Mouse (Mus musculus) myocyte (in vitro differentiated cells): ENCODE results near the gene Ercc1. TPM values are rescaled to one million over a fixed set of nuclear protein-coding genes. Genes with fewer than 3 reads are reported as not detected.

Experiments used
- H3K27me3 ChIP-seq: one replicate; pipeline ENCODE4 v1.6.1; 2011; ENCODE audit not compliant: control insufficient read depth, insufficient read depth, insufficient read length
- H3K36me3 ChIP-seq: one replicate; pipeline ENCODE4 v1.6.1; 2011; ENCODE audit not compliant: control insufficient read depth, insufficient read depth
- H3K4me2 ChIP-seq: one replicate; pipeline ENCODE4 v1.6.1; 2011; ENCODE audit warnings: low read depth, control low read depth
- H3K4me3 ChIP-seq: one replicate; pipeline ENCODE4 v1.5.1; 2011; ENCODE audit warnings: mild to moderate bottlenecking, control low read depth, moderate library complexity
- H3K79me2 ChIP-seq: one replicate; pipeline ENCODE4 v1.6.1; 2011; ENCODE audit not compliant: control insufficient read depth, insufficient read depth
- H3ac ChIP-seq: one replicate; pipeline ENCODE4 v1.6.1; 2011; ENCODE audit not compliant: control insufficient read depth, insufficient read length
- CEBPB ChIP-seq: IDR thresholded peaks from 2 replicates; pipeline ENCODE4 v1.6.1; 2011; ENCODE audit warnings: mild to moderate bottlenecking, moderate library complexity; ENCODE audit not compliant: poor library complexity, insufficient read depth, severe bottlenecking
- E2F4 ChIP-seq: IDR thresholded peaks from one replicate; pipeline ENCODE4 v1.6.1; 2011; ENCODE audit warnings: mild to moderate bottlenecking, control low read depth, moderate library complexity; ENCODE audit not compliant: insufficient read depth
- MAX ChIP-seq: IDR thresholded peaks from one replicate; pipeline ENCODE4 v1.6.1; 2011; ENCODE audit warnings: low read depth, mild to moderate bottlenecking, control low read depth
- MYOD1 ChIP-seq, 3 experiments: IDR thresholded peaks; one replicate each; pipeline ENCODE4 v1.6.1; 2011; ENCODE audit warnings: control low read depth in 2 of 3, low read depth in 2 of 3, mild to moderate bottlenecking in 2 of 3, moderate library complexity in 1 of 3; ENCODE audit not compliant: insufficient read length in 2 of 3, control insufficient read depth in 1 of 3
- MYOG ChIP-seq, 3 experiments: IDR thresholded peaks; one replicate each; pipeline ENCODE4 v1.6.1; 2011; ENCODE audit warnings: control low read depth in 2 of 3, low read depth in 2 of 3, mild to moderate bottlenecking in 2 of 3; ENCODE audit not compliant: insufficient read length in 2 of 3, control insufficient read depth in 1 of 3, insufficient read depth in 1 of 3
- POLR2A ChIP-seq: IDR thresholded peaks from one replicate; pipeline ENCODE4 v1.6.1; 2011; ENCODE audit warnings: low read depth, mild to moderate bottlenecking, control low read depth, moderate library complexity; ENCODE audit not compliant: insufficient read length
- POLR2AphosphoS2 ChIP-seq: IDR thresholded peaks from one replicate; pipeline ENCODE4 v1.6.1; 2011; ENCODE audit warnings: low read depth, control low read depth; ENCODE audit not compliant: insufficient read length
- REST ChIP-seq: IDR thresholded peaks from one replicate; pipeline ENCODE4 v1.6.1; 2011; ENCODE audit warnings: mild to moderate bottlenecking, control low read depth, moderate library complexity; ENCODE audit not compliant: insufficient read depth, insufficient read length
- SRF ChIP-seq: IDR thresholded peaks from one replicate; pipeline ENCODE4 v1.6.1; 2011; ENCODE audit warnings: low read depth; ENCODE audit not compliant: control insufficient read depth, insufficient read length
- TCF12 ChIP-seq: IDR thresholded peaks from one replicate; pipeline ENCODE4 v1.6.1; 2011; ENCODE audit warnings: mild to moderate bottlenecking, control low read depth; ENCODE audit not compliant: poor library complexity, insufficient read depth, severe bottlenecking
- TCF3 ChIP-seq: IDR thresholded peaks from one replicate; pipeline ENCODE4 v1.6.1; 2011; ENCODE audit warnings: low read depth, control low read depth; ENCODE audit not compliant: insufficient read length
- USF1 ChIP-seq: IDR thresholded peaks from one replicate; pipeline ENCODE4 v1.6.1; 2011; ENCODE audit warnings: low read depth, mild to moderate bottlenecking, control low read depth, moderate library complexity
- polyA plus RNA-seq: library from polyadenylated mRNA; unstranded; fragments of >200 nt; fragmentation: generic; extraction: Trizol; gene quantifications from one replicate; pipeline ENCODE4 v1.2.1, GENCODE M21; 2012; ENCODE audit warnings: missing spikeins

Ercc1 gene
- polyA plus RNA-seq, 1 experiment: 83.1 TPM

DNA sequence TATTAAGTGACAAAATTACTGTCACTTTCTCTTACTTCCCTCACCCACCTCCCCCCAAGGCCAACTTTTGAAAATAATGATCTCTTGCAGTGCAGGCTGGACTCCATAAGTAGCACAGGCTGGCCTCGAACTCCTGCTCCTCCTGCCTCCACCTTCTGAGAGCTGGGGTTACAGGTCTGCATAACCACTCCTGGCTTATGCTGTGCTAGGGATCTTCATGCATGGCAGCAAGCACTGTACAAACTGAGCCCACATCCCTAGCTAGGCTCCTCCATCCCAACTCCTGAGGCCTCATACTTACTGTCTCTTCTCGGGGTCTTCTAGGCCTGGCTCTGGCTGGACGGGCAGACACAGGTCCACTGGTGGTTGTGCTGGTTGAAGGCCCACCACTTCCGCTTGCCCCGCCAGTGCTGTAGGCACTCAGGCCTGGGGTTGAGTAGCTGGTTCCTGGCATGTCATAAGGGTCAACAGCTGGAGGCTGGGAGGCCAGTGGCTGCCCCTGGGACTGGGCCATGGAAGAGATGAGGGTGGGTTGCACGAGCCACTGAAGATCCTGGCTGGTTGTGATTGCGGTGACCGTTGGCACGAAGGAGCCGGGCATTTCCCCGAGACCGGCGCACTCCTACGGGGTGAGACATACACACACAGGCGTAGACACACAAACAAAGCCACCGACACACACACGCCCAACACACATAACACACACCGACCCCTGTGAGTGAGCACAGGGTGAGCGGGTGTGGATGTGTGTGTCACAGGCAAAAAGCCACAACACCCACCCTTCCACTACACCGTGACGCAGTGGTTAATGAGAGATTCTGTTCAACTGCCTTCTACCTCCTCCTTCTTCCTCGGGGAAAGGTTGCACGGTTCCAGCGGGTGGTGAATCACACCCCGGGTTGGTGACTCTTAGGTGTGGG, 37.5 kb upstream of the Ercc1 start:
- Histone ChIP-seq H3ac (no peak overlapping the region), H3K36me3 (no peaks in the 10 kb centered on the region), H3K79me2 (no peaks in the 10 kb centered on the region), H3K4me2 (peak overlapping the region; percentile 5), H3K27me3 (no peaks in the 10 kb centered on the region), H3K4me3 (peak overlapping the region; percentile 65)
- TF ChIP-seq POLR2AphosphoS2 (no peak), USF1 (no peak), CEBPB (no peak), MAX (no peak), TCF3 (no peak), REST (no peak)

DNA sequence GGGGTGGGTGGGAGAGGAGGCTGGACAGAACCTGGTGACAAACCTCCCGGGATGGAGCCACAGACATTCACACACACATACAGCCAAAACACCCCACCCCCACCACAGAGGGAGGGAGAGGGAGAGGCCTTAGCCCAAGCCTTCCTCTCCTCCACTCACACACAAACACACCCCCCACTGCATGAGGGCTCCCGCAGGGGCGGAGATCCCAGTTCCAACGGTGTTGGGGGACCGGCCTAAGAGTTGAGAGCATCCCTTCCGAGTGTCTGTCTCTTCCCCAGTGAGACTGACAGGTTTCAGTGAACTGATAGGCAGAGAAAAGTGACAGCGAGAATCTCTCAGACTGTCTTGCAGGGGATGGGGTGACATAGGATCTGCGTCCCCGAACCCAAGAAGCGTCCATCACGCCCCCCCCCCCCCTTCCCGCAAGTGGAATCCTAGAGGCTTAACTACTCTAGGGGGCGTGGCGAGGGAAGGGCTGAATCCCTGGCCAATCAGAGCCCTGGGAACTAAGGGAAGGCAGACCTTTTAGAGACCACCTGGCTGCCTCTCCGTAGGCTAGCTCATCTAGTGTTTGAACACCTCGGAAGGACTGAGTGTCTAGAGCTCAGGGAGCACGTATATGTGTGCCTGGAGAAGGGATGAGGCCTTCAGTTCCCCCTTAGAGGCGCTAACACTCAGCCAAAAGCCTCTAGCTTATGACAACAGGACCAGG, 36.7 kb upstream of the Ercc1 start:
- Histone ChIP-seq H3K4me3 (peak overlapping the region; percentile 65), H3K79me2 (no peaks in the 10 kb centered on the region), H3K27me3 (no peaks in the 10 kb centered on the region), H3K36me3 (no peaks in the 10 kb centered on the region), H3ac (no peak overlapping the region), H3K4me2 (peak overlapping the region; percentile 100)
- TF ChIP-seq POLR2A (peak; percentile 2), REST (no peak)

DNA sequence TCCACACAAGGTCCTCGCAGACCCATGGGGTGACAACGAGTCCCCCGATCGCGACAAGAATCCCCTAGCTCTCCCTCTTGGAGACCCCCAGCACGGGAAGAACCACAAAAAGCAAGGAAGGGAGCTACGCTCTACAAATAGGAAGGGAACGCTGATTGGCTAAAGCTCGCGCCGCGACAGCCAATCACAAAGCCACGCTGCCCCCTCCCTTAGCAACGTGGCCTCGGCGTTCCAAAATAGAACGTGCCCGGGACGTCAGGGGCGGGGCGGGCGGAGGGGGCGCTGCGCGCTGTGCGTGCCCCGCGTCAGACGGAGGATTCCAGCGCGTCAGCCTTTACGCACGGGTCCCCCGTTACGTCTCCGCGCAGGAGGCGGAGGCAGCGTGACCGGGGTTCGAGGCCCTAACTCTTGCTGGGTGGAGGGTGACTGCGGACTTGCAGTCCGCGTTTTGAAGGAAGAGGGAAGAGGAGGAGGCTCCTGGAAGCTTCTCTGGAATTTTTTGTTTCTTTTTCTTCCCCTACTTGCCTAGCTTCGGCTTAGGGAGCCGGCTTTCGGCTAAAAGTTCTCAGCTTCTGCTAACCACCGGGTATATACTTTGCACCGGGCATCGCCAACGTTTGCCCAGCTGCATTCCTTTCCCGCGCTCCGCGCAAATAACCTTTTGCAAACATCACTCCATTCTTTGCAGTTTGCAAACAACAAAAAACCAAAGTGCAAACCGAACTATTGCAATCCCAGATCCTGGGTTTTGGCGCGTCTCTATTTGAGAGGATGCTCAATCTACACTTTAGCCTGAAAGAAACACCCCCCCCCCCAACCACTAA, 35.9 kb upstream of the Ercc1 start:
- Histone ChIP-seq H3K36me3 (no peaks in the 10 kb centered on the region), H3ac (peak overlapping the region; percentile 13), H3K4me2 (peak overlapping the region; percentile 100), H3K27me3 (no peaks in the 10 kb centered on the region), H3K79me2 (no peaks in the 10 kb centered on the region), H3K4me3 (peak overlapping the region; percentile 65)
- TF ChIP-seq TCF3: no peak
- no peak for TF ChIP-seq USF1
- TF ChIP-seq SRF: peak; percentile 47
- TF ChIP-seq REST: no peak
- TF ChIP-seq MYOD1 (IDR thresholded peaks at IDR 0.05; ENCODE audit: control insufficient read depth in 1 of 3, insufficient read length in 2 of 3, low read depth in 2 of 3): peak in 1 of 3 experiments; percentile 13
- peak in 1 of 3 experiments; percentile 14 for TF ChIP-seq MYOG (IDR thresholded peaks at IDR 0.05; ENCODE audit: control insufficient read depth in 1 of 3, insufficient read depth in 1 of 3, insufficient read length in 2 of 3, low read depth in 2 of 3)
- TF ChIP-seq CEBPB: no peak
- TF ChIP-seq MAX: no peak
- no peak for TF ChIP-seq E2F4
- peak; percentile 62 for TF ChIP-seq POLR2AphosphoS2
- peak; percentile 67 for TF ChIP-seq POLR2A

DNA sequence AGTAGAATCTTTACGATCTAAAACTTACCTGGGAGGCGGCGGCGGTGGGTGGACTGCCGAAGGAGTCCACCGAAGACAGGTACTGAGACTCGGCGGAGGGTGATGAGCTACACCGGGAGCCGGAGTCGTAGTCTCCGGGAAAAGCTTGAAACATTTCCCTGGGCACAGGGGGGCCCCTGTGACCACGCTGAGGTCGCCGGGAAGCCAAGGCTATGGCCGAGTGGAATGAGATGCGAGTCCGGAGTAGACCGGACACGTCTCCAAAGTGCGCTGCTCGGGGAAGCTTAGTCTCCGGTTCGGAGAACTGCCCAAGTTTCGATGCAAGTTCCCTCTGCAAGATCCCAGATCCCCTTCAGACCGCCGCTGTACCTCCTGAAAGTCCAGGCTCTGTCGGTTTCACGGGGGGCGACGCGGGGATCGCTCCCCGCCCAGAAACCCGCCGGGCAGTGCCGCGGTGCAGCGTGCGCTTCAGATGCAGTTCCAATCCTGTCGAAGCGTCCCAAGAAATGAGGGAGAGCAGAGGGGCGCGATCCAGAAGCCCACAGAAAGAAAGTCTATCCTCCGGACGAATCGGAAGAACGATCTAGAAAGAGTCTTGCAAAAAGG, 35.2 kb upstream of the Ercc1 start:
- peak overlapping the region; percentile 13 for H3ac ChIP-seq
- H3K4me2 ChIP-seq: peak overlapping the region; percentile 100
- H3K4me3 ChIP-seq: peak overlapping the region; percentile 65
- H3K79me2 ChIP-seq: no peaks in the 10 kb centered on the region
- H3K36me3 ChIP-seq: no peaks in the 10 kb centered on the region
- H3K27me3 ChIP-seq: no peaks in the 10 kb centered on the region
- TF ChIP-seq MYOD1 (IDR thresholded peaks at IDR 0.05; ENCODE audit: control insufficient read depth in 1 of 3, insufficient read length in 2 of 3, low read depth in 2 of 3) (no peak), MAX (no peak), SRF (no peak)

DNA sequence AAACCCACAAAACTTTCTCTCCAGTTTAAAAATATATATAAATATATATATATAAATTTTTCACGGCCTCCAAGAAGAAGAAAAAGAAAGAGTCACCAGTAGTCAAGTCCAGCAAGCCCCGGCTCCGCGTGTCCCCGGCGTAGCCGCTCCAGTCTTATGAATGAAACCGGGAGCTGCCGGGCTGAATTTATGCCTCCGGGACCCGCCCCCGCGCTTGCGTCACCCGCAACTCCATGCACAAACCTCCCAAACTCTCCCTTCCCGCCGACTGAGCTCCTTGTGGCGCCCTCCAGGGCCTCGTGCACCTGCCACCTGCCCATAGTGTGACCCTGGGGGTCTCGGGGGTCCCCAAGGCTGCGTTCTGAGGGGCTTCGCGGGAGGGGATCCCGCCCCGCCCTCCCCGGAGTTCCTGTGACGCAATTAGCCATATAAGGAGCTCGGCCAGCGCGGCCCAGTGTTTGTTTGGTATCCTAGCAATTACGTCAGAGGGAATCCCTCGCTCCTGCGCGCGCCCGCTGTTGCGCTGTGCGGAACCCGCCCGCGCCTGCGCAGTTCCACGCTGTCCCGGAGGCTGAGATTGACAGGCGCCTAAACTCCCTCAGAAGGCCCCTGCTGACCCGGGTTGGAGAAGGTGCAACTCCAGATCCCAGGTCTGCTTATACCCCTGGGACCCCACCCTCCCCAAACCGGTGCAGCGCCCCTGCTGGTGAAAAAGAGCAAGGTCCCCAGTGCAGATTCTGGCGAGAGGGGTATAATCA, 34.5 kb upstream of the Ercc1 start, which contains the start of gene Fosb:
Fosb (minus strand) TSS at position 168 of the 758 bp plus-strand sequence.
- Histone ChIP-seq H3ac (peak within 1 kb of the TSS; percentile 13), H3K27me3 (no peaks in the 10 kb centered on the region), H3K36me3 (no peaks in the 10 kb centered on the region), H3K4me2 (peak within 1 kb of the TSS; percentile 100), H3K4me3 (peak within 1 kb of the TSS; percentile 65), H3K79me2 (no peaks in the 10 kb centered on the region)
- TF ChIP-seq POLR2AphosphoS2 (no peak), TCF12 (no peak), MAX (no peak), MYOD1 (IDR thresholded peaks at IDR 0.05; ENCODE audit: control insufficient read depth in 1 of 3, insufficient read length in 2 of 3, low read depth in 2 of 3) (no peak), TCF3 (no peak), POLR2A (peak; percentile 52), MYOG (IDR thresholded peaks at IDR 0.05; ENCODE audit: control insufficient read depth in 1 of 3, insufficient read depth in 1 of 3, insufficient read length in 2 of 3, low read depth in 2 of 3) (no peak), SRF (peak; percentile 98), E2F4 (peak; percentile 40), USF1 (no peak), CEBPB (0 out of 2 replicates have a peak, but pooled peaks have one; percentile 13)
